18 mouse cellular contexts compared by ENCODE assay signal in genomic region chr7:100502374-100502922, GRCm38 (mm10). TPM values are rescaled to one million over a fixed set of nuclear protein-coding genes. Genes with fewer than 3 reads are reported as not detected.
A peak's percentile ranks its signal among the peaks of the same experiment; 100 is the strongest.
DNase-seq lines count a peak whose midpoint lies in the region; ATAC-seq and TF ChIP-seq lines count a peak whose summit lies in the region.
"Had no signal": no experiment of that assay in that cellular context is flagged by ENCODE, and none has a peak within 500 bp of the region (broad histone marks: within the 10 kb centered on the region; RNA-seq: fewer than 3 reads in every experiment).

No protein-coding gene starts in this region.

- H3K4me2 ChIP-seq in liver, embryonic 14.5 days (ENCODE audit: low read depth) = no peak overlapping the region
- H3K4me2 ChIP-seq in stomach, postnatal 0 days (replicated peaks; ENCODE audit: low read depth) = no peak overlapping the region
- H3K4me2 ChIP-seq: limb, embryonic 13.5 days had no signal

- peaks cover 72% of the 10 kb centered on the region for H3K4me1 ChIP-seq in G1E (ENCODE audit: insufficient read depth, low read depth, low read length)
- peaks cover 15 to 29% of the 10 kb centered on the region in 2 experiments for H3K4me1 ChIP-seq in liver, embryonic 14.5 days (replicated peaks; ENCODE audit: control insufficient read depth in 2 of 2, insufficient read depth in 2 of 2, low read length in 1 of 2)
- H3K4me1 ChIP-seq in stomach, postnatal 0 days (replicated peaks; ENCODE audit: control insufficient read depth, insufficient read depth) = no peaks in the 10 kb centered on the region

- no peak for TF ChIP-seq CTCF in G1E (IDR thresholded peaks at IDR 0.05; ENCODE audit: low read depth, low read length)
- TF ChIP-seq CTCF in liver, embryonic 14.5 days (IDR thresholded peaks at IDR 0.05; ENCODE audit: low read depth) = no peak
- no peak for TF ChIP-seq CTCF in stomach, postnatal 0 days (IDR thresholded peaks at IDR 0.05; ENCODE audit: low read depth)

- no peak overlapping the region for H3K9ac ChIP-seq in liver, embryonic 14.5 days (replicated peaks)
- no peak overlapping the region for H3K9ac ChIP-seq in stomach, postnatal 0 days (ENCODE audit: low read length)
- H3K9ac ChIP-seq: forebrain, postnatal 0 days; limb, embryonic 13.5 days had no signal

- peak; percentile 11; the same call in 1 of the 2 replicates for ATAC-seq in G1E (ENCODE audit: extremely low read depth, insufficient number of reproducible peaks, low FRiP score, poor library complexity, severe bottlenecking)
- peak; percentile 27 for ATAC-seq in liver, embryonic 14.5 days (ENCODE audit: insufficient read depth)
- peak; percentile 13; the same call in 1 of the 2 replicates for ATAC-seq in stomach, postnatal 0 days (ENCODE audit: low FRiP score, low TSS enrichment)
- ATAC-seq in frontal cortex, adult (ENCODE audit: low TSS enrichment) = no peak
- ATAC-seq: forebrain, postnatal 0 days; midbrain, embryonic 16.5 days had no signal

- peaks cover 33% of the 10 kb centered on the region for H3K27me3 ChIP-seq in G1E (ENCODE audit: insufficient read depth, low read length)
- H3K27me3 ChIP-seq in liver, embryonic 14.5 days (ENCODE audit: control insufficient read depth, insufficient read depth, low read length) = no peaks in the 10 kb centered on the region
- no peaks in the 10 kb centered on the region for H3K27me3 ChIP-seq in stomach, postnatal 0 days (ENCODE audit: control insufficient read depth, insufficient read depth, low read length)
- H3K27me3 ChIP-seq: limb, embryonic 13.5 days had no signal

- WGBS in liver, embryonic 14.5 days (ENCODE audit: insufficient replicate concordance) = 45% methylated on average over 7 of the region's 7 CpGs
- 59% methylated on average over 7 of the region's 7 CpGs for whole genome bisulfite sequencing in stomach, postnatal 0 days

- no peak overlapping the region for H3K4me3 ChIP-seq in G1E (ENCODE audit: low read depth, low read length)
- H3K4me3 ChIP-seq in liver, embryonic 14.5 days (ENCODE audit: insufficient read depth in 1 of 2, low read depth in 2 of 2, low read length in 2 of 2) = no peak overlapping the region
- no peak overlapping the region for H3K4me3 ChIP-seq in stomach, postnatal 0 days (ENCODE audit: low read depth, low read length)
- H3K4me3 ChIP-seq: limb, embryonic 13.5 days had no signal

- H3K27ac ChIP-seq in liver, embryonic 14.5 days = peak overlapping the region; percentile 62
- no peak overlapping the region for H3K27ac ChIP-seq in stomach, postnatal 0 days (replicated peaks)
- H3K27ac ChIP-seq: limb, embryonic 13.5 days had no signal

- DNase-seq in lung, postnatal 36 days = peak; percentile 69
- DNase-seq in lung, postnatal 14 days = no peak
- no peak for DNase-seq in G1E (ENCODE audit: low spot score)
- no peak for DNase-seq in liver, embryonic 14.5 days (ENCODE audit: low read depth in 3 of 3, low spot score in 3 of 3)
- DNase-seq in stomach, postnatal 0 days (ENCODE audit: low spot score) = no peak
- no peak for DNase-seq in right cerebral cortex, postnatal 36 days (ENCODE audit: low spot score in 2 of 2)
- DNase-seq: cerebellum, postnatal 14 days; forebrain, postnatal 0 days; gastrocnemius, postnatal 25 days; kidney, postnatal 25 days; layer of hippocampus, postnatal 36 days; right cerebral cortex, postnatal 4 days had no signal

- H3K36me3 ChIP-seq in G1E (replicated peaks) = peaks cover 37% of the 10 kb centered on the region
- peaks cover 30% of the 10 kb centered on the region for H3K36me3 ChIP-seq in liver, embryonic 14.5 days (replicated peaks; ENCODE audit: control insufficient read depth, insufficient read depth, low read depth)
- peaks cover 12% of the 10 kb centered on the region; the same call in 1 of the 2 replicates for H3K36me3 ChIP-seq in stomach, postnatal 0 days (ENCODE audit: control insufficient read depth, insufficient read depth, low read length)

- TF ChIP-seq EP300 in liver, embryonic 14.5 days (IDR thresholded peaks at IDR 0.05; ENCODE audit: low read depth) = 0 out of 2 replicates have a peak, but pooled peaks have one; percentile 4
- TF ChIP-seq EP300 in stomach, postnatal 0 days (optimal IDR thresholded peaks at IDR 0.05) = no peak

- H3K9me3 ChIP-seq in G1E (replicated peaks) = no peaks in the 10 kb centered on the region
- no peaks in the 10 kb centered on the region for H3K9me3 ChIP-seq in liver, embryonic 14.5 days (ENCODE audit: control insufficient read depth, low read length)
- no peaks in the 10 kb centered on the region for H3K9me3 ChIP-seq in stomach, postnatal 0 days (ENCODE audit: control insufficient read depth, low read length)
- H3K9me3 ChIP-seq: limb, embryonic 13.5 days had no signal

RNA-seq across cellular contexts. Expression of gene Ucp2, which starts 9.3 kb away (rescaled TPM):
- total RNA-seq in G1E (2014; fragmentation: Nextera tagmentation) (688 and 701 TPM in 2 replicates), G1E (2017) (142 and 164 TPM in 2 replicates)
- 838 and 989 TPM in 2 replicates for polyA plus RNA-seq in G1E (2012)
- polyA plus RNA-seq in liver, embryonic 14.5 days (2012; rRNA removed) = 329 and 337 TPM in 2 replicates
- polyA plus RNA-seq in liver, embryonic 14.5 days (2014; fragmentation: Nextera tagmentation; extraction: Ambion mirVana) = 556 and 628 TPM in 2 replicates
- 618 and 662 TPM in 2 replicates for polyA plus RNA-seq in stomach, postnatal 0 days (2015; fragmentation: Nextera tagmentation; extraction: Ambion mirVana)

RNA-seq across cellular contexts. Expression of gene Dnajb13, which starts 12.3 kb away (rescaled TPM):
- not detected in 2 replicates for total RNA-seq in G1E (2014; fragmentation: Nextera tagmentation)
- 0.16 and 0.35 TPM in 2 replicates for total RNA-seq in G1E (2017)
- polyA plus RNA-seq in G1E (2012) = not detected in 2 replicates
- polyA plus RNA-seq in liver, embryonic 14.5 days (2012; rRNA removed) = 0.58 and 0.64 TPM in 2 replicates
- polyA plus RNA-seq in liver, embryonic 14.5 days (2014; fragmentation: Nextera tagmentation; extraction: Ambion mirVana) = 2.0 and 2.3 TPM in 2 replicates
- 0.45 and 0.54 TPM in 2 replicates for polyA plus RNA-seq in stomach, postnatal 0 days (2015; fragmentation: Nextera tagmentation; extraction: Ambion mirVana)
- total RNA-seq: gastrocnemius, postnatal 25 days; heart, postnatal 25 days had no signal

RNA-seq across cellular contexts. Expression of gene Ucp3, which starts 29.7 kb away (rescaled TPM):
- total RNA-seq in G1E (2014; fragmentation: Nextera tagmentation) (not detected in 2 replicates), G1E (2017) (0.33 TPM in 1 of 2 replicates, not detected in the other)
- not detected in 2 replicates for polyA plus RNA-seq in G1E (2012)
- 0.02 TPM in 1 of 2 replicates, not detected in the other for polyA plus RNA-seq in liver, embryonic 14.5 days (2012; rRNA removed)
- polyA plus RNA-seq in liver, embryonic 14.5 days (2014; fragmentation: Nextera tagmentation; extraction: Ambion mirVana) = not detected in 2 replicates
- polyA plus RNA-seq in stomach, postnatal 0 days (2015; fragmentation: Nextera tagmentation; extraction: Ambion mirVana) = 1.4 and 1.7 TPM in 2 replicates
- total RNA-seq: neutrophil, adult 5-6 weeks had no signal
- polyA plus RNA-seq: forebrain, postnatal 0 days; intestine, embryonic 14.5 days; midbrain, embryonic 16.5 days had no signal

RNA-seq across cellular contexts. Expression of gene Coa4, which starts 34.4 kb away (rescaled TPM):
- total RNA-seq in G1E (2014; fragmentation: Nextera tagmentation) = 15.4 and 20.0 TPM in 2 replicates
- 21.9 and 22.0 TPM in 2 replicates for total RNA-seq in G1E (2017)
- 9.1 and 9.6 TPM in 2 replicates for polyA plus RNA-seq in G1E (2012)
- 6.0 and 9.4 TPM in 2 replicates for polyA plus RNA-seq in liver, embryonic 14.5 days (2012; rRNA removed)
- 13.9 and 14.7 TPM in 2 replicates for polyA plus RNA-seq in liver, embryonic 14.5 days (2014; fragmentation: Nextera tagmentation; extraction: Ambion mirVana)
- 25.2 and 27.2 TPM in 2 replicates for polyA plus RNA-seq in stomach, postnatal 0 days (2015; fragmentation: Nextera tagmentation; extraction: Ambion mirVana)
